Mouse (Mus musculus): ENCODE measurements around the gene Nrxn2. TPM values are rescaled to one million over a fixed set of nuclear protein-coding genes. Genes with fewer than 3 reads are reported as not detected.
A peak's percentile ranks its signal among the peaks of the same experiment; 100 is the strongest.

Gene Nrxn2
- polyA plus RNA-seq, 1 experiment from 2014 or later: 0.98 TPM

GRCm38 (mm10) chr19:6386234-6386633 lies 32.3 kb upstream of the Nrxn2 start:
- Histone ChIP-seq H3K27me3 (ENCODE audit: control insufficient read depth, insufficient read depth, low read length) (no peaks in the 10 kb centered on the region), H3K27ac (ENCODE audit: low read length) (no peak overlapping the region), H3K36me3 (ENCODE audit: control insufficient read depth, insufficient read depth, low read length) (no peaks in the 10 kb centered on the region), H3K4me2 (ENCODE audit: low read depth, low read length) (no peak overlapping the region), H3K4me1 (ENCODE audit: control insufficient read depth, insufficient read depth, low read length) (peaks cover 22% of the 10 kb centered on the region), H3K4me3 (replicated peaks; ENCODE audit: low read length) (no peak overlapping the region), H3K9ac (ENCODE audit: low read length) (no peak overlapping the region), H3K9me3 (replicated peaks; ENCODE audit: control insufficient read depth, low read length) (no peaks in the 10 kb centered on the region)
- ATAC-seq (ENCODE audit: insufficient read depth, low FRiP score): no peak
- 68% methylated on average over 9 of the region's 9 CpGs for WGBS

DNA sequence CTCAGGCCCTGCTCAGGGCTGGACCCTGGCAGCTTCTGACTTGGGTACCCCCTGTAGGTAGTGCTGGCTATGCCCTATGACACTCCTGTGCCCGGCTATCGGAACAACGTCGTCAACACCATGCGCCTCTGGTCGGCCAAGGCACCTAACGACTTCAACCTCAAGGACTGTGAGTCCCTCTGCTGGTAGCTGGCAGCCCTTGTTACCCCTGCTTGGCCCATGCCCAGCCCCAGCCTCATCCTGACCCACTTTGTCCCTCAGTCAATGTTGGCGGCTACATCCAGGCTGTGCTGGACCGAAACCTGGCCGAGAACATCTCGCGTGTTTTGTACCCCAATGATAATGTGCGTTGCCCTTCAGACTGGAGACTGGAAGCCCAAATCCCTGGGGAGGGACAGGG lies 30.5 kb upstream of the Nrxn2 start:
- H3K4me2 ChIP-seq (ENCODE audit: low read depth, low read length): no peak overlapping the region
- ATAC-seq (ENCODE audit: insufficient read depth, low FRiP score): no peak
- H3K9ac ChIP-seq (ENCODE audit: low read length): no peak overlapping the region
- peaks cover 22% of the 10 kb centered on the region for H3K4me1 ChIP-seq (ENCODE audit: control insufficient read depth, insufficient read depth, low read length)
- H3K9me3 ChIP-seq (replicated peaks; ENCODE audit: control insufficient read depth, low read length): no peaks in the 10 kb centered on the region
- no peaks in the 10 kb centered on the region for H3K27me3 ChIP-seq (ENCODE audit: control insufficient read depth, insufficient read depth, low read length)
- WGBS: 84% methylated on average over 13 of the region's 13 CpGs
- no peak overlapping the region for H3K4me3 ChIP-seq (replicated peaks; ENCODE audit: low read length)
- H3K36me3 ChIP-seq (ENCODE audit: control insufficient read depth, insufficient read depth, low read length): no peaks in the 10 kb centered on the region
- H3K27ac ChIP-seq (ENCODE audit: low read length): no peak overlapping the region

GRCm38 (mm10) chr19:6389803-6390202 lies 28.7 kb upstream of the Nrxn2 start:
- Histone ChIP-seq H3K27me3 (ENCODE audit: control insufficient read depth, insufficient read depth, low read length) (no peaks in the 10 kb centered on the region), H3K27ac (ENCODE audit: low read length) (no peak overlapping the region), H3K9ac (ENCODE audit: low read length) (peak overlapping the region; percentile 6; the same call in 1 of the 2 replicates), H3K36me3 (ENCODE audit: control insufficient read depth, insufficient read depth, low read length) (no peaks in the 10 kb centered on the region), H3K9me3 (replicated peaks; ENCODE audit: control insufficient read depth, low read length) (no peaks in the 10 kb centered on the region), H3K4me2 (ENCODE audit: low read depth, low read length) (peak overlapping the region; percentile 53), H3K4me3 (replicated peaks; ENCODE audit: low read length) (peak overlapping the region; percentile 39), H3K4me1 (ENCODE audit: control insufficient read depth, insufficient read depth, low read length) (peaks cover 9% of the 10 kb centered on the region; the same call in 1 of the 2 replicates)
- 8% methylated on average over 16 of the region's 16 CpGs for WGBS
- ATAC-seq (ENCODE audit: insufficient read depth, low FRiP score): no peak

- 47% methylated on average over 6 of the region's 6 CpGs for WGBS
- H3K4me3 ChIP-seq (replicated peaks; ENCODE audit: low read length): no peak overlapping the region
- H3K4me1 ChIP-seq (ENCODE audit: control insufficient read depth, insufficient read depth, low read length): peaks cover 7% of the 10 kb centered on the region; the same call in 1 of the 2 replicates
- H3K36me3 ChIP-seq (ENCODE audit: control insufficient read depth, insufficient read depth, low read length): no peaks in the 10 kb centered on the region
- H3K4me2 ChIP-seq (ENCODE audit: low read depth, low read length): peak overlapping the region; percentile 53
- no peak overlapping the region for H3K9ac ChIP-seq (ENCODE audit: low read length)
- H3K27me3 ChIP-seq (ENCODE audit: control insufficient read depth, insufficient read depth, low read length): no peaks in the 10 kb centered on the region
- ATAC-seq (ENCODE audit: insufficient read depth, low FRiP score): 0 out of 2 replicates have a peak, but pooled peaks have one; percentile 11
- no peaks in the 10 kb centered on the region for H3K9me3 ChIP-seq (replicated peaks; ENCODE audit: control insufficient read depth, low read length)
- H3K27ac ChIP-seq (ENCODE audit: low read length): no peak overlapping the region
Measured at GRCm38 (mm10) chr19:6390251-6390650, 28.3 kb upstream of the Nrxn2 start.

GRCm38 (mm10) chr19:6392743-6393393 lies 25.7 kb upstream of the Nrxn2 start:
- Histone ChIP-seq H3K9ac (ENCODE audit: low read length) (no peak overlapping the region), H3K4me2 (ENCODE audit: low read depth, low read length) (no peak overlapping the region), H3K9me3 (replicated peaks; ENCODE audit: control insufficient read depth, low read length) (no peaks in the 10 kb centered on the region), H3K4me3 (replicated peaks; ENCODE audit: low read length) (no peak overlapping the region), H3K4me1 (ENCODE audit: control insufficient read depth, insufficient read depth, low read length) (0 out of 2 replicates have a peak, but pooled peaks cover 3% of the 10 kb centered on the region), H3K27me3 (ENCODE audit: control insufficient read depth, insufficient read depth, low read length) (no peaks in the 10 kb centered on the region), H3K27ac (ENCODE audit: low read length) (no peak overlapping the region), H3K36me3 (ENCODE audit: control insufficient read depth, insufficient read depth, low read length) (no peaks in the 10 kb centered on the region)
- WGBS: 90% methylated on average over 14 of the region's 14 CpGs
- ATAC-seq (ENCODE audit: insufficient read depth, low FRiP score): no peak

DNA sequence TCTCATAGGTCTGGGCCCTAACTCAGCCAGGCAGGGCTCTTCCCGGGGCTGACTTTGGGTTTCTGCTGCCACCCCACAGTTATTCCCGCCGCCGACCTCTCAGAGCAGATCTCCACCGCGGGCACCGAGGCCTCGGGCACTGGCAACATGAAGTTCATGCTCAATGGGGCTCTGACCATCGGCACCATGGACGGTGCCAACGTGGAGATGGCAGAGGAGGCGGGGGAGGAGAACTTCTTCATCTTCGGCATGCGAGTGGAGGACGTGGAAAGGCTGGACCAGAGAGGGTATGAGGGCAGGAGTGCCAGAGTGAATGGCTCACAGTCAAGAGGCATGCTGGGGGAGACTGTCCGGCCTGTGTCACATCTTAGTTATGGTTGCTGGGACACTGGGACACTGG lies 24.9 kb upstream of the Nrxn2 start:
- Histone ChIP-seq H3K9ac (ENCODE audit: low read length) (no peak overlapping the region), H3K9me3 (replicated peaks; ENCODE audit: control insufficient read depth, low read length) (no peaks in the 10 kb centered on the region), H3K27ac (ENCODE audit: low read length) (no peak overlapping the region), H3K4me2 (ENCODE audit: low read depth, low read length) (no peak overlapping the region), H3K4me1 (ENCODE audit: control insufficient read depth, insufficient read depth, low read length) (peaks cover 8% of the 10 kb centered on the region), H3K4me3 (replicated peaks; ENCODE audit: low read length) (no peak overlapping the region), H3K27me3 (ENCODE audit: control insufficient read depth, insufficient read depth, low read length) (no peaks in the 10 kb centered on the region), H3K36me3 (ENCODE audit: control insufficient read depth, insufficient read depth, low read length) (no peaks in the 10 kb centered on the region)
- 89% methylated on average over 16 of the region's 16 CpGs for WGBS
- no peak for ATAC-seq (ENCODE audit: insufficient read depth, low FRiP score)

GRCm38 (mm10) chr19:6396237-6396636 lies 22.3 kb upstream of the Nrxn2 start:
- H3K4me2 ChIP-seq (ENCODE audit: low read depth, low read length): no peak overlapping the region
- no peaks in the 10 kb centered on the region for H3K9me3 ChIP-seq (replicated peaks; ENCODE audit: control insufficient read depth, low read length)
- peaks cover 24% of the 10 kb centered on the region for H3K4me1 ChIP-seq (ENCODE audit: control insufficient read depth, insufficient read depth, low read length)
- ATAC-seq (ENCODE audit: insufficient read depth, low FRiP score): no peak
- H3K27ac ChIP-seq (ENCODE audit: low read length): no peak overlapping the region
- 83% methylated on average over 5 of the region's 5 CpGs for WGBS
- peaks cover 13% of the 10 kb centered on the region; the same call in 1 of the 2 replicates for H3K27me3 ChIP-seq (ENCODE audit: control insufficient read depth, insufficient read depth, low read length)
- H3K9ac ChIP-seq (ENCODE audit: low read length): no peak overlapping the region
- H3K4me3 ChIP-seq (replicated peaks; ENCODE audit: low read length): no peak overlapping the region
- H3K36me3 ChIP-seq (ENCODE audit: control insufficient read depth, insufficient read depth, low read length): no peaks in the 10 kb centered on the region

GRCm38 (mm10) chr19:6397582-6398249 lies 20.8 kb upstream of the Nrxn2 start:
- Histone ChIP-seq H3K36me3 (ENCODE audit: control insufficient read depth, insufficient read depth, low read length) (no peaks in the 10 kb centered on the region), H3K27ac (ENCODE audit: low read length) (no peak overlapping the region; the same call in 1 of the 2 replicates), H3K4me3 (replicated peaks; ENCODE audit: low read length) (no peak overlapping the region), H3K27me3 (ENCODE audit: control insufficient read depth, insufficient read depth, low read length) (peaks cover 23% of the 10 kb centered on the region), H3K9me3 (replicated peaks; ENCODE audit: control insufficient read depth, low read length) (no peaks in the 10 kb centered on the region), H3K4me2 (ENCODE audit: low read depth, low read length) (peak overlapping the region; percentile 100), H3K9ac (ENCODE audit: low read length) (no peak overlapping the region), H3K4me1 (ENCODE audit: control insufficient read depth, insufficient read depth, low read length) (peaks cover 34% of the 10 kb centered on the region)
- ATAC-seq (ENCODE audit: insufficient read depth, low FRiP score): no peak
- 85% methylated on average over 22 of the region's 22 CpGs for WGBS

GRCm38 (mm10) chr19:6398447-6399284 lies 19.9 kb upstream of the Nrxn2 start:
- peak overlapping the region; percentile 66 for H3K4me3 ChIP-seq (replicated peaks; ENCODE audit: low read length)
- peaks cover 34% of the 10 kb centered on the region for H3K4me1 ChIP-seq (ENCODE audit: control insufficient read depth, insufficient read depth, low read length)
- H3K9ac ChIP-seq (ENCODE audit: low read length): peak overlapping the region; percentile 82
- ATAC-seq (ENCODE audit: insufficient read depth, low FRiP score): peak; percentile 68
- no peaks in the 10 kb centered on the region for H3K36me3 ChIP-seq (ENCODE audit: control insufficient read depth, insufficient read depth, low read length)
- no peaks in the 10 kb centered on the region for H3K9me3 ChIP-seq (replicated peaks; ENCODE audit: control insufficient read depth, low read length)
- WGBS: under 1% methylated on average over 38 of the region's 39 CpGs
- peak overlapping the region; percentile 69 for H3K27ac ChIP-seq (ENCODE audit: low read length)
- H3K27me3 ChIP-seq (ENCODE audit: control insufficient read depth, insufficient read depth, low read length): peaks cover 26% of the 10 kb centered on the region
- peak overlapping the region; percentile 100 for H3K4me2 ChIP-seq (ENCODE audit: low read depth, low read length)

Data from stomach, embryonic 16.5 days (tissue).